Mouse (Mus musculus): ENCODE measurements around the gene Gprc5c. TPM values are rescaled to one million over a fixed set of nuclear protein-coding genes. Genes with fewer than 3 reads are reported as not detected.

Gene Gprc5c
- polyA plus RNA-seq, 3 experiments from 2014 or later = not detected

DNA sequence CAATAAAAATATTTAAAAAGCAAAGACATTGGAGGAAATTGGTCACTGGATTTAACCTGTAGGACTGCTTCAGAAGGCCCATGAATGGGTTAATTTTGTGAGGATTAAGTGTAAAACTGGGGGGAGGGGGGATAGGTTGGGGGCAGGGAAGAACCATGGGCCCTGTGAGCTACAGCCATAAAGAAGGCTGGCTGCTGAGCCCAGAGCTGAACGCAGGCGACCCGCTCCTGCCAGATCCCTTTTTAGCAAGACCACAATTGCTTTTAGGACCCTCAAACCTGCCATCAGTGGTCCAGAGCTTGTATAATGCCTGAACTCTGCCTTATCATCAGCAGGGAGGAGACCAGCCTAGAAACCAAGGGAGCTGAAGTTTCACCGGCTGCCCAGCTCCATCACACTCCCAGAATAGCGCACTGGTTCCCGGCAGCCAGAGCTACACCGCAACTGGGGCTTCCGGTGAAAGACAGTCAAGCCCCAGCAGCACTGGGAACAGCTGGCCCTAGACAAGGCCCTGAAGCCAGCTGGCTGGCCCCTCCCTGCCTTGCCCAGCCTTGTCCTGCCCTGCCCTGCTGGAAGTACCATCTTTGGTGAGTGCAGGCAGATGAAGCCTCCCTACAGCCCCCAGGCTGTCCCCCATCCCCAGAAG is 7.0 kb upstream of the Gprc5c start:
- ATAC-seq = no peak

DNA sequence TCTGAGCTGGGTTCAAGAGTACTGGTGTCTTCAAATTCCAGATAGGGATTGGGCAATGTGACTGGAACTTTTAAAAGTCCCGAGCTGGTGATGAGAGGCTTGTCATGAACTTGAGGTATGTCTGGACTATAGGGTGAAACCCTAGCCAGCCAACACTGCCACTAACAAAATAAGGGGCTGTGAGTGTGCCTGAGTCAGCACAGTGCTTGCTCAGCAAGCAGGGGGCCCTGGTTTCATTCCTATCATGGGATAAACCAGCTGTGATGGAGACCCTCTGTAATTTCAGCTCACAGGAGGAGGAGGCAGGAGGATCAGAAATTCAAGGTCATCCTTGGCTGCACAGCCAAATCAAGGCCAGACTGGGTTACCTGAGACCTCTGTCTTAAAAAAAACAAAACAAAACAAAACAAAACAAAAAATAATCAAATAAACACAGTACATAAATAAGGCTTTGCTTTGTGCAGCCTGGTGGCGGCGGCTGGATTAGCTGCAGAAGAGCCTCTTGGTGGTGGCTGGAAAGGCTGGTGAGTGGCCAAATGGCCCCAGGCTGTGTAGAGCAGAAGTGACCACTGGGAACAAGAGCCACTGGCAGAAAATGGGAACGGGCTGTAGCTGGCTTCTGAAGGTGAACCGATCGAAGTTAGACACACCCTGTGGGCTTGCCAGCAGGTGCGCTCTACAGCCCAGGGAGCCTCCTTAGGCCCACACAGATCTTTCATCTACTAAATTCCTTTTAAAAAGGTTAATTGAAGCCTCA is 6.3 kb upstream of the Gprc5c start:
- no peak for ATAC-seq

DNA sequence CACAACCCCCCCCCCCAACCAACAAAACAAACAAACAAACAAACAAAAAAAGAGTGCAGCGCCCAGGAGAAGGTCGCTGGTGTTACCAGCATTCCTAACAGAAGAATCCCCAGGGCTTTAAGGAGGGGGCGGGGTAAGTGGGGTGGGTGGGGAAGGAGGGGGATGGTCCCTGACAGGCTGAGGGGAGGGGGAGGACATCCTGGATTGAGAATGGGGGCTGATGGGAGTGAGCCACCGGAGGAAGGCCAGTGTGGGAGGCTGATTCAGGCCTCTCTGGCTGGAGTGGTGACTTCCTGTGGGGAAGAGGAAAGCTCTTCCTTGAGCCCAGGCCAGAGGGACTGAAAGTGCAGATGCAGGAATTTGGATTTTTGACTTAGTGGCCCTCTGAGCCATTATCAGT is 4.6 kb upstream of the Gprc5c start:
- ATAC-seq = no peak

DNA sequence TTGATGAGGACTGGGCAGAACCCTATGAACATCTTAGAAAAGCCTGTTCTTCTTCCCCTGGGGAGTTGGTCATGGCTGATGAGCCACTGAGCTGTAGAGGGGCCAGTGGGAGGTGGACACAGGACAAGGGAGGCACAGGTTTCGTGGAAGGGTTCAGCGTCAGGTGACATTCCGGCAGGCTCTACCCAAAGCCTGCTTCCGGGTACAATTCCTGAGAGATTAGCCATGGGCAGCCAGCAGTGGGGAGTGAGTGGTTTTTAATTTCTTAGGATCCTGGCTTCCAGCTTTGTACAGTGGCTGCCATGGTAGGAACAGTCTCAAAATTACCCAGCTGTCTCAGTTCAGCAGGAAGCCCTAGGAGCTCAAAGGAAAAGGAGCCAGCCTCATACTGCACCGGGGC is 3.9 kb upstream of the Gprc5c start:
- no peak for ATAC-seq

DNA sequence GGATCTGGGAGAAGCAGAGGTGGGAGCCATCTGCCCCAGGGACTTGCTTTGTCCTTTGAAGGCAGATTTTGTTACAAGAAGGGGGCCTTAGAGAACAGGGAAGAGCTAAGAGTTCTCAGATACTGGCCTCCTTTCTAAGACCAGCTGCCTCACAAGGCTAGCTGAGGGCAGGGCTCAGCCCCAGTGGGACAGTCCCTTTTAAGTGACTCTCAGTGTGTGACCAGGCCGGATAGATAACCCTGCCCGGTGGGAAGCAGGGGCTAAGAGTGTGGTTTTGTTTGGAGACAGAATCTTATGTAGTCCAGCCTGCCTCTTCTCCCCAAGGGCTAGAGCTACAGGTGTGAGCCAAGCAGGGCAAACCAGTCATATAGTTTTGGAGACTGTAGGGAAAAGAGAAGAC is 1.4 kb upstream of the Gprc5c start:
- ATAC-seq = no peak

DNA sequence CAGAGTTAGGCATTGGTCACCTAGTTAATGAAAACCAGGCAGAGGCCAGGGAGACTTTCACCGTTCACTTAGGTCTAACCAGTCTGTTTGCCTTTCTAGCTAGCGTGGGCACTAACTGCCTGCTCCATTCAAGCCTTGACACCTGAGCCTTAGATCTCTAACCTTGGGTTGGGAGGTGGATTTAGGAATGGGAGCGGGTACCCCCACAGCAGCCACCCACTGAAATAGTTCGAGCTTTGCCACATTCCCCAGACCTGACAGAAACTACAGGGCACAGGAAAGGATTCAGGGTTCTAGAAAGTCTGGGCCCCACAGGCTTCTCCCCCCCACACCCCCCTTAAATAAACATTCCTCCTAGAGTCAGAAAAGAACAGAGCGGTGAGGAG is 893 bp upstream of the Gprc5c start:
- ATAC-seq = no peak

DNA sequence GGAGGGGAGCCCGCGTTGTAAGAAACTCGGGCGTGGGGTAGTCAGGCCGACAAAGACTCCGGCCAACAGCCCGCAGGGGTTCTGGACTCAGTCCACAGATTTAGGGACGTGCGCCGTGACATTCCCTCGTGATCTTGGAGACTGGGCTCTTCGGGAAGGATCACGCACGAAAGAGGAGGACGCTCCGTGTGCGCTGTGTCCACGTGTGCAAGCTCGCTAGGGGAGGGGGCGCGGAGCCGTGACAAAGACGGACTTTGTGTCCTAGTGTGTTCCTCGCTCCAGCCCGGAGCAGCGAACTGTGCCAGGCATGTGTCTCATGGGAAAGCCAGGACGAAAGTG is 286 bp downstream of the Gprc5c start:
- ATAC-seq = no peak

DNA sequence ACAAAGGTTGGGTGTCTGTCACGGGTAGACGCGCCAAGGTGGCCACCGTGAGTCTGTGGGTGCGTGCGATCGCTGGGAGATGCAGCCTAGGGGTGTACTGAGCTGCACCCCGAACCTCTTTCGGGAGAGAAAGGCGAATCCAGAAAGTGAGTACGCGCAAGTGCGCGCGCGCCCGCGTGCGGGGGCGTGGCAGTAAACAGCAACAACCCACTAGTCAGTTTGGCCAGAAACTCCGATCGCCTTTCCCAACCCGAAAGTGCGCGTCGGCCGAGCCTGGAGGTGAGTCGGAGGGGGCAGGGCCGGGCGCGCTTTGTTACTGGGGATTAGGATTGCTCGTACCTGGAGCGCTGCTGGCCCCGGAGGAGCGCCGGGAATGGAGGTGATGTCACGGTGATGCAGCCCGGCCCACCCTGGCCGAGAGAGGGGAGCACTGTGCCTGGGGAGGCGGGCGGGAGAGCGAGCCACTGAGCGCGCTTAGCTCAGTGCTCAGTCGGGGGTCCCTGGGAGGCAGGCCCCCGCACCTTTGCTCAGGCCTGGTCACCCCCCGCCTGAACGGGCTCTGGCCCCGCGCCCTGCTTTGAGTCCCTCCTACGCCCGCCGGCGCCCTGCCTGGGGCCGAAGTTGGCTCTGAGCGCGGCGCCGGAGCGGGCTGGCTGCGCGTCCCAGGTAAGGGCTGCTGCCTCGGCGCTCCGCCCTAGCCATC is 807 bp downstream of the Gprc5c start:
- ATAC-seq = no peak

DNA sequence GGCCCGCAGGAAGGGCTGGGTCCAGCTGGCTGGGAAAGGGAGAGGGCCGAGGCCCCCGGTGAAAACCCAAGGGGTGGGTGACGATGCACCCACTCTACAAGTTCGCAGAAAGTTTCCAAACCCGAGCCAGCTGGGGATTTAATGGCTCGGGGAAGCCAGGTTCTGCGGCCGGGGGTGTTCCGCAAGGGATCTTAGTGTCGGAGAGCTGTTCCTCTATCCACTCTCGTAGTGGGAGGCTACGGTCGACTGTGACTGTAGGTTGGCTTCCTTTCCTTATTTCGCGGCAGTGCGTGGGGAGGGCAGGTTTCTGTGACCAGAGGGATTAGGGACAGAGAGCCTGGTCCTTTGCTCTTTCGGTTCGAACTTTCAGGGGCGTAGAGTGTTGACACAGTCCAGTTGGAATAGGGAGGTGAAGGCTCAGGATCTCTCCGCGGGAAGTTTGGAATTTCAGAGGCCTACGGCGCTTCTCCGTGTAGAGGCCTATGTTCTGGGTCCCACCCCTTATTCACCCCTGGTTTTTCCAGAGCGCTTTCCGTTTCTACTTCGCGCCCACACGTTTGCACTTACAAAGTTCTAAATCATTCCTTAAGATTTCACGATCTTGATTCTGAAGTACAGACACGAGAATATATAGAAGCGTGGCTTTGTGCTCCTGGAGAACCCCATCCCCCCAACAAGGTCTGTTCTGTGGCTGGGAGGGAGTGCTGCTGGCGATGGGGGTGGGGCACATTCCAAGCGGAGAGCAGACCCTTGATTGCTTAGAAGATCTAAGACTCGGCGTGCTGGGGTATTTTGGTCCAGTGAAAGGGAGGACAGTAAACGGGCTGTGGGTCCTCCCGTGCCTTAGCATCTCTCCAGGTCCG is 1.6 kb downstream of the Gprc5c start:
- ATAC-seq = no peak

DNA sequence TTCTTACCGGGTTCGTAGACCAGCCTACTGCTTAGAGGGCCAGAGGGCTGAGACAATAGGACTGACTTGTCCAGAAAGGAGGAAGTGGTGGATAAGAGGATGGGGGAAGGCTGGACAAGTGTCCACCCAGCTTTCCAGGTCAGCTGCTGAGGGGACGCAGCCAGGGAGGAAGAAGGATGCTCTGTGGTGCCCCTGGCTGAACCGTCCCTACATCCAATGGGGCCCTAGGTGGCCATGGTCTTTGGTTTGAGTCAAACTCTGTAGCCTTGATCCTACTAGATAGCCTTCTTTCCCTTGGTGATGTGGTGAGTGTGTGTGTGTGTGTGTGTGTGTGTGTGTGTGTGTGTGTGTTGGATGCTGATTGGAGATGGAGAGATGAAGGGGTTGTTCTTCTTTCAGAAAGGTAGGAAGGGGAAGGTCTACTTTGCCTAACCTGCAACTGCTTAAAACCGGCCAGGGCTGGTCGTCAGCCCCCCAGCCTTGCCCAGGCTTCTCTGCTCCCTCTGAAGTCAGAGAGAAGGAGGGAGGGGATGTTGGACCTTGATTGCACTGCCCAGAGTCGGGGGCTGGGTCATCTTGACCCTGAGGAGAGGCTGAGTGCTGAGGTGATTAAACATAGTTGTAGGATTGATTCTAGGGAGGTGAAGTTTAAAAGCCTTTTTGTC is 2.4 kb downstream of the Gprc5c start:
- ATAC-seq = no peak

DNA sequence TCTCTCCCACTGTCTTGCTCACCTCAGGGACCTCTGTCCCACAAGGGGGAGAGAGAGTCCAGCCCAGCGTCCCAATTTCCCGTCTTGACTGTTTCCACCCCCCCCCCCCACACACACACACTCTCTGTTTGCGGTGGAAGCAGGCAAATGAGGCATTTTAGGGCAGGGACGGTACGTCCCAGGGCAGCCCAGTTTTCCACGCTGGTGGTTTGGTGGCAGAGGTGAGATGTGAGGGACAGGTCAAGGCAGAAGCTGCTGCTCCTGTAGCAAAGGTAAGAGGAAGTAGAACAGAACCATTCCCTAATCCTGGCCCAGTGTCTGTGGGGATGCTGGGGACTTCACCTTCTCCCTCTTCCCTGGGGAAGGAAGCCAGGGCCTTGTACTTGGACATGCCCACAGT is 3.6 kb downstream of the Gprc5c start:
- no peak for ATAC-seq

DNA sequence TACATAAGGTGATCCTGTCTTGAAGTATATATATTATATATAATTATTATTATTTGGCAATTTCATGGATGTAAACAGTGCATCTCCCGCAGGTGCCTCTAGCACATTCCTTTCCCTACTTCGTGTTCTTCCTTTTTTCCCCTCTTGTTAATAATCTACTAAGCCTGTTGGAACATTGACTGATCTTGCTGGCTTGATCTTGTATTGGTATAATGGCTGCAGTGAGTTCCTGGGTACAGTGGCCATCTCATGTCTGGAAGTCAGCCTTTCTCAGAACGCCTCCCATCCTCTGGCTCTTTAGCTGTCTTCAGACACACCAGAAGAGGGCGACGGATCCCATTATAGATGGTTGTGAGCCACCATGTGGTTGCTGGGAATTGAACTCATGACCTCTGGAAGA is 5.2 kb downstream of the Gprc5c start:
- no peak for ATAC-seq

DNA sequence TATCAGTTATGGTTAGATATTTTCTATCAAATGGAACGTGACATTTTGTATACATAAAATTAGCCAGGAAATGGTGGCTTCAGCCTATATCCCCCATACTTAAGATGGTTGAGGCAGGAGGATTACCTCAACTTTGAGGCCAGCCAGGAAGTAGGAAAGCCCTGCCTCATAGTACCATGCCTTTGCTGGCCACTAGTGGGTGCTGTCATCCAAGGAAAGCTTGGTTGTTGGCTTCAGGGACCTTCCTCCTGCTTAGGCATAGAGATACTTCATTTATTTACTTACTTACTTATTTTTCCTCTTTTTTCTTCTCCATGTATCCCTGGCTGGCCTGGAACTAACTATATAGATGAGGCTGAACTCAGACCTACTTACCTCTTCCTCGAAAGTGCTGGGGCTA is 7.7 kb downstream of the Gprc5c start:
- ATAC-seq = no peak

DNA sequence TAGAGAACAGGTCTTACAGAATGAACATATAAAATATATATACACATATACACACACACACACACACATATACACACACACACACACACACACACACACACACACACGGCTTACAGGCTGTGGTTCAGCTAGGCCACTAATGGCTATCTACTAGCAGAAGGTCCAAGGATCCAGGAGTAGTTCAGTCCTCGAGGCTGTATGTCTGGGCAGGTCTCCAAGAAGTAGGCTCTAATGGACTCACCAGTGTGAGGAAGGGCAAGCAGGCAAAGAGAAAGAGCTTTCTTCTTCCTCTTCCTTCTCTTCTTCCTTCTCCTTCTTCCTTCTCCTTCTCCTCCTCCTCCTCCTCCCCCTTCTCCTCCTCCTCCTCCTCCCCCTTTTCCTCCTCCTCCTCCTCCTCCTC is 10.1 kb downstream of the Gprc5c start:
- ATAC-seq = no peak

DNA sequence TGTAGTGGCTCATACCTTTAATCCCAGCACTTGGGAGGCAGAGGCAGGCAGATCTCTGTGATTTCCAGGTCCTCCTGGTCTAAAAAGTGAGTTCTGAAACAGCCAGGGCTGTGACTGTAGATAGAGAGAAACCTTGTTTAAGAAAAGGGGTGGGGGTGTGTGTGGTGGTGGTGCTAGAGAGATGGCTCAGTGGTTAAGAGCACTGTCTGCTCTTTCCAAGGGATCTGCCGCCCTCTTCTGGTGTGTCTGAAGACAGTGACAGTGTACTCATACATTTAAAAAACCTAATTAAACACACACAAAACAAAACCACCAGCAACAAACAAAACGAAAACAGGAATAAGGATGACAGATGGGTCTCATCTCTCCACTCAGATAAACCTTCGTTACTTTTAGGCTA is 11.7 kb downstream of the Gprc5c start:
- no peak for ATAC-seq

DNA sequence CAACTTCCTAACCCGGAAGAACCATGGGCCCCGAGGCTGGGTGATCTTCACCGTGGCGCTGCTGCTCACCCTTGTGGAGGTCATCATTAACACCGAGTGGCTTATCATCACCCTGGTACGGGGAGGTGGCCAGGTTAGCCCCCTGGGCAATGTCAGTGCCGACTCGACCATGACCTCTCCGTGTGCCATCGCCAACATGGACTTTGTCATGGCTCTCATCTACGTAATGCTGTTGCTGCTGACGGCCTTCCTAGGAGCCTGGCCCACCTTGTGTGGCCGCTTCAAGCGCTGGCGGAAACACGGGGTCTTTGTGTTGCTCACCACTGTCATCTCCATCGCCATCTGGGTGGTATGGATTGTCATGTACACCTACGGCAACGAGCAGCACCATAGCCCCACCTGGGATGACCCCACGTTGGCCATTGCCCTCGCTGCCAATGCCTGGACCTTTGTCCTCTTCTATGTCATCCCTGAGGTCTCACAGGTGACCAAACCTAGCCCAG is 13.0 kb downstream of the Gprc5c start:
- ATAC-seq = no peak

DNA sequence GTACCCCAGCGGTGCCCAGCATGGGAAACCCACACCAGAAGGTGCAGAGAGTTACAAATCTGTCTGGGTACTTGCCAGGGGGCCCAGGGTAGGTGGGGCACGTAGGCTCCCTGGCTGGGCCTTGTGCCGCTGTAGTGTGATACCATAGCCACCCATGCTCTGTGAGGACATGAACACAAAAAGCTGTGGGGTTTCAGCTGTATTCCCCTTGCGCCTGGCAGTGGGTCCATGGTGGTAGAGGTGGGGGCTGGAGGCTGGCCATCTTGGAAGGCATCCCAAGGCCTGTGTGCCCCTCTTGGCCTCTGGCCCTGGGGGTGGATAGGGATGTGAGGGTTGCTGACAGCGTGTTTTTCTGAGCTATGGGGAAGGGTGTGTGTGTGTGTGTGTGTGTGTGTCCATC is 15.0 kb downstream of the Gprc5c start:
- no peak for ATAC-seq

DNA sequence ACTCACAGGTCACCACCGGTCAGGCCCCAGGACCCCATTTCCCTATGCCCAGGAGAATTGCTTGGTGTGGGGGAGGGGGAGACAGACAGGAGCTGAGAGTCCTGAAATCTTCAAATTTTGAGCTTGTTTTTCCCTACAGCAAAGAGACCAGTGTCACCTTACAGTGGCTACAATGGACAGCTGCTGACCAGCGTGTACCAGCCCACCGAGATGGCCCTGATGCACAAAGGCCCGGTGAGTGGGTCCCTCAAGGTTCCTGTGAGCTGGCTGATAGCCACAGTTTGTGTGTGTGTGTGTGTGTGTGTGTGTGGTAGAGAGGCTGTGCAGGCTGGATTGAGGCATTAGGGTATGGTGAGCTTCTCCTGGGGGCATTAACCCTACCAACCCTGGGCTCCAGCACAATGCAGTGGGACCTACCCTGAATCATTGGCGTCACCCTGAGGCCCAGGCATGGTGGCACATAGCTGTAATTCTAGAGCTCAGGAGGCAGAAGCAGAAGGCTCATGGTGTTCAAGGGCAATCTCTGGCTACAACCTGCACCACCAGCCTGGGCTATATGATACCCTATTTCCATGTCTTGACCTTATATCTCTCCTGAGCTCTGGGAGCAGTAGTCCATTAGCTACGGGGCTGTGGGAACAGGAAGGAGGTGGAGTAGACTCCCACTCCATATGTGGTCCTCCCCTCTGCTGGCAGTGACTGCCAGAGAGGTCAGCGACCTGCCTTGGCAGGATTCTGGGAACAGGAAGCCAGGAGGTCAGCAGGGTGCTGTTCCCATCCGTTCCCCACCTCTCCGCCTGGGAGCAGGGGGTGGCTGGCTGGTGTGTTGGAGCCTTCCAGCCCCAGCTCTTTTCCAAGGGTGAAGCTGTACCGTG is 15.8 kb downstream of the Gprc5c start:
- no peak for ATAC-seq

DNA sequence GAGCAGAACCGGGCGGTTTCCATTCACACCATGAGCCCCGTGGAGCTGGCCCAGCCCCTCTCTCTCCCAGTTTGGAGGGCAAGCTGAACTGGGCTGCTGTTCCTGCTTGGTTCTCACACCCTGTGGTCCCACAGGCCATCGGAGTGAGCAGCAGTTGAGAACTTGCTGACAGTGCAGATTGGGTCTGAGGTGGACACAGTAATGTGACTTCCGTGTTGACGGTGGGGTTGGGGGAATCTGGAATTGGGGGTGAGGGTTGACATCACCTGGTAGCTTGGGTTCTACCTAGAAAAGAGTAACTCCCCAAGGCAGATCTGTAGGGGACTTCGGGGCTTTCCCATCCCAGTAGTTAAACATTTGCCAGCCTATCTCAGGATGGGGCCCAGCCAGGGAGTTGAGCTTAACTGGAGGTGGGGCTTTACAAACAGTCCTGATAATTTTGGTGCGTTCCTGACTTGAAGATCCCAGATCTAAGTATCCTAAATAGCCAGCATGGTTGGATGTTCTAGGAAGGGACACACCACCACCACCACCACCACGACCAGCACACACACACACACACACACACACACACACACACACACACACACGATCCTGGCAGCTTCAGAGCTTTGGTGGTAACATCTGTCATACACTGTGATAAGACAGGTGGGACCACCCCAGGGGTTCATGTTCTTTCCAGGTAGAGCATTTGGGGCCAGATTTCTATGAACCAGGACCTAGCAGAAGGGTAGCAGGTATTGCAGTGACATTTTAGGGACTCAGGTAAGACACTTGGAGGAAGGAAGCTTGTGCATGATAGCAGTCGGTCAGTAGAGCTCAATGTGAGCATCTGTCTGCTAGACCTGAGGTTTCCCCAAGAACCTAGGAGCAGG is 16.6 kb downstream of the Gprc5c start:
- no peak for ATAC-seq

DNA sequence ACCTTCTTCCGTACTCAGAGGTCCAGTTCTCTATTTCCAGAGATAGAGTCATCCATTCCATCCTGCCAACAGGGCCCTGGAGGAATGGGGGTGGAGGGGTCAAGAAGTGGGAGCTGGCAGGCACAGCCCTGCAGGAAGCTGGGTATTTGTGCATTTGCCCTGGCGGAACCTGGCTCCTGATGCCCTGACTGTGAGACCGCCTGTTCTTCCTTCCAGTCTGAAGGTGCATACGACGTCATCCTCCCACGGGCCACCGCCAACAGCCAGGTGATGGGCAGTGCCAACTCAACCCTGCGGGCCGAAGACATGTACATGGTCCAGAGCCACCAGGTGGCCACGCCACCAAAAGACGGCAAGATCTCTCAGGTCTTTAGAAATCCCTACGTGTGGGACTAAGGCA is 17.3 kb downstream of the Gprc5c start:
- no peak for ATAC-seq

Measured in inflammation-experienced regulatory T-cells, adult 6 months (primary cell).